Mouse (Mus musculus) embryonic fibroblast, embryonic 13.5 days (primary cell): ENCODE data around the gene Mx1. TPM values are rescaled to one million over a fixed set of nuclear protein-coding genes. Genes with fewer than 3 reads are reported as not detected.

ENCODE experiments used
- H3K27ac ChIP-seq: 2 replicates; pipeline ENCODE4 v1.5.1; 2012; ENCODE audit warnings: low read length, control low read depth, inconsistent platforms; ENCODE audit not compliant: insufficient read depth
- H3K4me1 ChIP-seq: 2 replicates; pipeline ENCODE4 v1.6.1; 2011; ENCODE audit warnings: low read length; ENCODE audit not compliant: control insufficient read depth, insufficient read depth
- H3K4me3 ChIP-seq: 2 replicates; pipeline ENCODE4 v1.5.1; 2011; ENCODE audit warnings: mild to moderate bottlenecking, control low read depth, low read length; ENCODE audit not compliant: insufficient read depth
- CTCF ChIP-seq: IDR thresholded peaks from 2 replicates; pipeline ENCODE4 v1.5.1; 2011; ENCODE audit warnings: mild to moderate bottlenecking, control low read depth, low read length, moderate library complexity, borderline replicate concordance; ENCODE audit not compliant: insufficient read depth
- POLR2A ChIP-seq: IDR thresholded peaks from 2 replicates; pipeline ENCODE4 v1.6.1; 2011; ENCODE audit warnings: low read depth, mild to moderate bottlenecking, control low read depth, low read length, moderate library complexity
- polyA plus RNA-seq: library from polyadenylated mRNA; stranded (reverse); fragments of >200 nt; gene quantifications from 2 replicates; pipeline ENCODE4 v1.2.4, GENCODE M21; 2011; ENCODE audit warnings: low read depth; ENCODE audit not compliant: missing spikeins, insufficient read length

Mx1 gene
- polyA plus RNA-seq, 1 experiment, result 2.5 TPM

GRCm38 (mm10) chr16:97459831-97460230 is 2.9 kb downstream of the Mx1 start:
- no peak for TF ChIP-seq POLR2A
- TF ChIP-seq CTCF, result no peak
- Histone ChIP-seq H3K4me3 (no peak overlapping the region), H3K4me1 (no peaks in the 10 kb centered on the region)

GRCm38 (mm10) chr16:97447386-97447785 is 15.3 kb downstream of the Mx1 start:
- Histone ChIP-seq H3K4me3 (no peak overlapping the region), H3K4me1 (no peaks in the 10 kb centered on the region), H3K27ac (no peak overlapping the region)
- TF ChIP-seq POLR2A (no peak), CTCF (no peak)

More at GRCm38 (mm10) chr16:97459831-97460230, 2.9 kb downstream of the Mx1 start:
- H3K27ac ChIP-seq, result no peak overlapping the region

GRCm38 (mm10) chr16:97443670-97444263 is 18.9 kb downstream of the Mx1 start:
- TF ChIP-seq POLR2A (no peak), CTCF (0 out of 2 replicates have a peak, but pooled peaks have one; percentile 10)
- Histone ChIP-seq H3K4me3 (no peak overlapping the region), H3K27ac (no peak overlapping the region), H3K4me1 (no peaks in the 10 kb centered on the region)

GRCm38 (mm10) chr16:97441967-97442366 is 20.7 kb downstream of the Mx1 start:
- no peak for TF ChIP-seq CTCF
- TF ChIP-seq POLR2A, result no peak
- no peak overlapping the region for H3K4me3 ChIP-seq
- H3K27ac ChIP-seq, result no peak overlapping the region
- H3K4me1 ChIP-seq, result no peaks in the 10 kb centered on the region

- no peaks in the 10 kb centered on the region for H3K4me1 ChIP-seq
- no peak overlapping the region for H3K27ac ChIP-seq
- H3K4me3 ChIP-seq, result no peak overlapping the region
- TF ChIP-seq POLR2A (no peak), CTCF (no peak)
Measured at GRCm38 (mm10) chr16:97438191-97438590, 24.5 kb downstream of the Mx1 start.

- Histone ChIP-seq H3K4me1 (no peaks in the 10 kb centered on the region), H3K4me3 (no peak overlapping the region), H3K27ac (no peak overlapping the region)
- TF ChIP-seq POLR2A, result no peak
- no peak for TF ChIP-seq CTCF
Measured at GRCm38 (mm10) chr16:97437448-97438056, 25.2 kb downstream of the Mx1 start.

GRCm38 (mm10) chr16:97434206-97434605 is 28.5 kb downstream of the Mx1 start:
- Histone ChIP-seq H3K4me3 (no peak overlapping the region), H3K27ac (no peak overlapping the region), H3K4me1 (no peaks in the 10 kb centered on the region)
- TF ChIP-seq POLR2A, result no peak
- no peak for TF ChIP-seq CTCF

- H3K4me1 ChIP-seq, result no peaks in the 10 kb centered on the region
- TF ChIP-seq POLR2A (no peak), CTCF (no peak)
- H3K27ac ChIP-seq, result no peak overlapping the region
- no peak overlapping the region for H3K4me3 ChIP-seq
Measured at GRCm38 (mm10) chr16:97431328-97431727, 31.4 kb downstream of the Mx1 start.

GRCm38 (mm10) chr16:97430091-97430490 is 32.6 kb downstream of the Mx1 start:
- Histone ChIP-seq H3K4me1 (no peaks in the 10 kb centered on the region), H3K4me3 (no peak overlapping the region), H3K27ac (no peak overlapping the region)
- TF ChIP-seq POLR2A, result no peak
- no peak for TF ChIP-seq CTCF

GRCm38 (mm10) chr16:97428026-97428425 is 34.7 kb downstream of the Mx1 start:
- no peak overlapping the region for H3K27ac ChIP-seq
- TF ChIP-seq CTCF (no peak), POLR2A (no peak)
- H3K4me1 ChIP-seq, result no peaks in the 10 kb centered on the region
- H3K4me3 ChIP-seq, result no peak overlapping the region

GRCm38 (mm10) chr16:97423627-97424026 is 39.1 kb downstream of the Mx1 start:
- no peaks in the 10 kb centered on the region for H3K4me1 ChIP-seq
- TF ChIP-seq POLR2A (no peak), CTCF (no peak)
- no peak overlapping the region for H3K27ac ChIP-seq
- no peak overlapping the region for H3K4me3 ChIP-seq
